Mouse (Mus musculus): ENCODE data around the gene Eif1ad.
"Not testable (repeated sequence)": the region's sequence is repeated elsewhere in the genome, so short reads cannot be mapped to it uniquely, and the experiment has no call there.

Eif1ad gene

GRCm38 (mm10) chr19:5374748-5375147, 8.2 kb downstream of the Eif1ad start:
- DNase-seq (ENCODE audit: low read depth, low spot score) = no peak

GRCm38 (mm10) chr19:5377446-5377845, 10.9 kb downstream of the Eif1ad start:
- no peak for DNase-seq (ENCODE audit: low read depth, low spot score)

GRCm38 (mm10) chr19:5383326-5383725, 16.8 kb downstream of the Eif1ad start:
- DNase-seq (ENCODE audit: low read depth, low spot score) = no peak

- no peak for DNase-seq (ENCODE audit: low read depth, low spot score)
Observed at GRCm38 (mm10) chr19:5384715-5385114, 18.2 kb downstream of the Eif1ad start.

- no peak for DNase-seq (ENCODE audit: low read depth, low spot score)
Observed at GRCm38 (mm10) chr19:5388011-5388441, 21.5 kb downstream of the Eif1ad start.

GRCm38 (mm10) chr19:5388588-5389242, 22.2 kb downstream of the Eif1ad start, which contains the start of gene Sart1:
Gene Sart1, minus strand, starts transcription at chr19:5388703.
- DNase-seq (ENCODE audit: low read depth, low spot score) = peak; percentile 97

- DNase-seq (ENCODE audit: low read depth, low spot score) = peak; percentile 85
Observed at GRCm38 (mm10) chr19:5389647-5390046, 23.1 kb downstream of the Eif1ad start.

GRCm38 (mm10) chr19:5390416-5390815, 23.9 kb downstream of the Eif1ad start:
- no peak for DNase-seq (ENCODE audit: low read depth, low spot score)

GRCm38 (mm10) chr19:5392892-5393291, 26.4 kb downstream of the Eif1ad start:
- DNase-seq (ENCODE audit: low read depth, low spot score) = no peak

- no peak for DNase-seq (ENCODE audit: low read depth, low spot score)
Observed at GRCm38 (mm10) chr19:5394168-5394567, 27.6 kb downstream of the Eif1ad start.

GRCm38 (mm10) chr19:5395371-5395770, 28.8 kb downstream of the Eif1ad start:
- DNase-seq (ENCODE audit: low read depth, low spot score) = no peak

GRCm38 (mm10) chr19:5401073-5401472, 34.5 kb downstream of the Eif1ad start:
- not testable (repeated sequence) for DNase-seq (ENCODE audit: low read depth, low spot score)

GRCm38 (mm10) chr19:5402293-5402692, 35.8 kb downstream of the Eif1ad start, which contains the start of gene Tsga10ip:
Gene Tsga10ip, minus strand, starts transcription at chr19:5402526.
- DNase-seq (ENCODE audit: low read depth, low spot score) = no peak

GRCm38 (mm10) chr19:5405924-5406323, 39.4 kb downstream of the Eif1ad start:
- DNase-seq (ENCODE audit: low read depth, low spot score) = peak; percentile 82

- DNase-seq (ENCODE audit: low read depth, low spot score) = peak; percentile 85
Observed at GRCm38 (mm10) chr19:5406531-5407126, 40.1 kb downstream of the Eif1ad start.

GRCm38 (mm10) chr19:5407133-5407532, 40.6 kb downstream of the Eif1ad start:
- peak; percentile 91 for DNase-seq (ENCODE audit: low read depth, low spot score)

GRCm38 (mm10) chr19:5408057-5409001, 41.8 kb downstream of the Eif1ad start:
- DNase-seq (ENCODE audit: low read depth, low spot score) = peak; percentile 50

GRCm38 (mm10) chr19:5409068-5409467, 42.5 kb downstream of the Eif1ad start:
- no peak for DNase-seq (ENCODE audit: low read depth, low spot score)

GRCm38 (mm10) chr19:5410641-5411040, 44.1 kb downstream of the Eif1ad start:
- DNase-seq (ENCODE audit: low read depth, low spot score) = no peak

GRCm38 (mm10) chr19:5411961-5412360, 45.4 kb downstream of the Eif1ad start:
- no peak for DNase-seq (ENCODE audit: low read depth, low spot score)

- DNase-seq (ENCODE audit: low read depth, low spot score) = no peak
Observed at GRCm38 (mm10) chr19:5413840-5414239, 47.3 kb downstream of the Eif1ad start.

- DNase-seq (ENCODE audit: low read depth, low spot score) = no peak
Observed at GRCm38 (mm10) chr19:5414534-5414957, 48.0 kb downstream of the Eif1ad start.
